Mouse (Mus musculus) brain, embryonic 14.5 days (tissue): ENCODE data around the gene Lrrn3.

ENCODE experiments used
- CTCF ChIP-seq: fragments of 200-500 bp; IDR thresholded peaks from 2 replicates; pipeline ENCODE4 v1.5.1; 2012; ENCODE audit warnings: inconsistent platforms, mild to moderate bottlenecking, moderate library complexity, borderline replicate concordance; ENCODE audit not compliant: insufficient read depth, insufficient read length; ENCODE audit errors: extremely low read depth
- POLR2A ChIP-seq: fragments of 200-500 bp; IDR thresholded peaks from 2 replicates; pipeline ENCODE4 v1.6.1; 2012; ENCODE audit warnings: mild to moderate bottlenecking, inconsistent platforms, borderline replicate concordance; ENCODE audit not compliant: poor library complexity, insufficient read depth, insufficient read length, severe bottlenecking; ENCODE audit errors: extremely low read depth

- peak; percentile 55; the same call in 1 of the 2 replicates for TF ChIP-seq POLR2A
- TF ChIP-seq CTCF, result no peak
Measured at GRCm38 (mm10) chr12:41485512-41486215, 567 bp downstream of the Lrrn3 start.
